Mouse (Mus musculus): ENCODE measurements around the gene Bub1b.

DNA sequence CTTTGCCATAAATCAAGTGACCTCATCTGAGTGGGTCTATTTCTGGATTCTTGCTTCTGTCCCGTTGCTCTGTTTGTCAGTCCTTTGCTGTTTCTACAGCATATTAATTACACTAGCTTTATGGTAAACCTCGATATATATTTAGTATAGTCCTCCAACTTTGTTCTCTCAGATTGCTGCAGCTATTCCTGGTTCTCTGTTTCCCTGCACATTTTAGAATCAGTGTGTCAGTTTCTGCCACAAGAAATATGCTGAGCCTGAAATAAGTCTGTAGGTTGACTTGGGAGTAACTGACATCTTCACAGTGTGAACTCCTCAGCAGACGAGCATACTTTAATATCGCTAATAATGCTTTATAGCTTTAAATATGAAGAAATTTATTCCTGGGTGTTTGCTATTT lies 87.1 kb downstream of the Bub1b start:
- no peak for TF ChIP-seq GATA1 (IDR thresholded peaks at IDR 0.05; ENCODE audit: low read length)
- TF ChIP-seq TAL1 (IDR thresholded peaks at IDR 0.05; ENCODE audit: low read length) = no peak

Measured in erythroblast, embryonic 14.5 days (primary cell).